Mouse (Mus musculus) gastrocnemius, postnatal 36 days (tissue): ENCODE results near the gene Unc13c. TPM values are rescaled to one million over a fixed set of nuclear protein-coding genes. Genes with fewer than 3 reads are reported as not detected.

Experiments used
- DNase-seq, 2 experiments: peaks; one replicate each; pipeline ENCODE4 v3.0.0; 2022
- intact Hi-C: fragments of 180-260 bp; cut with DNase I; formaldehyde crosslinking; loops from one replicate; pipeline ENCODE4 v1.15.1; 2025
- total RNA-seq, 2 experiments: library from RNA; stranded (reverse); gene quantifications; 2 replicates each; pipeline ENCODE4 v1.2.3; 2021

The Unc13c gene
- total RNA-seq, 2 experiments from 2014 or later = 0.10 TPM

DNA sequence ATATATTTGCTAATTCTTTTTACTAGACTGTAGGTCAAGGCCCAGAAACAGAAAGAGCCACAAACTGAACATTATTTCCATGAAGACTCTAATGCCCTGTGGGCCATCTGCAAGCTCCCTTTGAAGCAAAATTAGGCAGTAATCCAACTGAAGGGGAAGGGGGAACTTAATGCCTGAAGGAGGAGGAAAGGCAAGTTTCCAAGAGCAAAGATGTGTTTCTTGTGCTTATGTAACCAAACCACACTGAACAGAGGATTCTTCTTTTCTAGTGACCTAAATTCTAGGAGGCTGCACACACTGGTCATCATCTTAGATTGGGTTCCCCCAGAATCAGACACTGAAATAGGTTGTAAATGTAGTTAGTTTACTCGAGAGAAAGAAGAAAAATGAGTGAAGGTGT lies 85.6 kb downstream of the Unc13c start:
- intact Hi-C loops = no loop called here
- DNase-seq = no peak

DNA sequence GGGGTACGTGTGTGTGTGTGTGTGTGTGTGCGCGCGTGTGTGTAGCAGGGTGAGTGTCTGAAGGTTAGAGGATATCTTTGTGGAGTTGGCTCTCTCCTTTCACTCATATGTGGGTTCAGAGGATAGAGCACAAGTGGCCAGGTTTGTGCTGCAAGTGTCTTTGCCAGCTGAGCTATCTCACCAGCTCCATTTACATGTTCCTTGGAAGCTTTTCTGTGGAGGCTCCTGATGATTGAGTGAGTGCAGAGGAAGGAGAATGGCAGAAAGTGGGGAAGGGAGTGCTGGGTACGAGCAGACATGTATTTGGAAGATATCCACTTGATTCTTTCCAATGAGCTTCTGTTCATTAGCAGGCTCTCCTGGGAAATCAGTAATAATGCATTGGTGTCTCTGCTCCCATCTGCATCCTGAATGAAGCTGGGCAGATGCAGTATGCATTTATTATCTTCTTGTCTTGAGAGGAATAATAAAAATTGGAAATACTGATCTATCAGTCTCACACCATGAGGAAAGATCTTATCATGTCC lies 86.3 kb downstream of the Unc13c start:
- DNase-seq = no peak
- intact Hi-C loops = no loop called here

DNA sequence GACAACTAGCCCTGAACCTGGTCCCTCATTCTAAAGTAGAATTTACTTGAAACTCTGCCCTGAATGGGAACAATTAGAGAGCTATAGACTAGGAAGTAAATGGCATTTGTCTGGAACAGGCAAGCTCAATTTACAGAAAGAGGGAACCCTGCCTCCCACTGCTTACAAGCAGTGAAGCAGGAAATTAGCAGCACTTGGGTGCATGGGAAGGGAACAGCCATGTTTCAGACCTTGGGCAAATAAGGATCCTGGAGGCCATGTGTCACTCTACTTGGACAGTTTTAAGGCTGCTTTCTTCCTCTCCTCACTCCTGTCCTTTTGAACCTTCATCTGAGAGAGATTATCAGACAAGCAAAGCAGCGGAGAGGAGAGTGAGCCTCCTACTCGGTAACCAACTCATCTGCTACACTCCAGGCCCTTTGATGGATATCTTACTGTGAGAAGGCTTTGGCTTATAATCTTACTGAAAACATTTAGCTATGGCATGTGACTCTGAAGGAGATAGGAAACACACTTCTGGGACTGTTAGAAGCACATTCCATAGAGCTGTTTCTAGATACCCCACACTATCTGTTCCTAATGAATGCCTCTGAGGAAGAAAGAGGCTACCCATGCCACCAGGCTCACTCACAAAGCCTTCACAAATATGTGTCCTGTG lies 101.2 kb downstream of the Unc13c start:
- intact Hi-C loops = no loop called here
- DNase-seq = no peak

- intact Hi-C loops = no loop called here
- no peak for DNase-seq
These were observed 102.1 kb downstream of the Unc13c start for GRCm38 (mm10) chr9:73866666-73867065.

DNA sequence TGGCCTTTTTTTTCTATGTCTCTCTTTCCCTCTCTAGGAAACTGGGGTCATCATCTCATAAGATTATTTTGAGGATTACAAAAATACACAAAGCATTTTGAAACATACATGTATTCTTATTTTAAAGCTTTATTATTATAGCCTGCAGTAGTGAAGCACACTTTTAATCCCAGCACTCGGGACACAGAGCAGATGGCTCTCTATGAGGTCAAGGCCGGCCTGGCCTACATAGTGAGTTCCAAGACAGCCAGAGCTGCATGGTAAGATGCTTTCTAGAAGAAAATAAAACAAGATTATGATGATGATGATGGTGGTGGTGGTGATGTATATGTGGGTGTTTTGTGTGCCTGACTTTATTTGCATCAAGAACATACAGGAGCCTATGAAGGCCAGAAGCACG lies 109.3 kb downstream of the Unc13c start:
- intact Hi-C loops = no loop called here
- DNase-seq = no peak

GRCm38 (mm10) chr9:73854281-73854680 lies 114.5 kb downstream of the Unc13c start:
- intact Hi-C loops = no loop called here
- DNase-seq = no peak

GRCm38 (mm10) chr9:73806681-73807080 lies 162.1 kb downstream of the Unc13c start:
- no peak for DNase-seq
- intact Hi-C loops = no loop called here

GRCm38 (mm10) chr9:73774616-73775015 lies 194.2 kb downstream of the Unc13c start:
- DNase-seq = no peak
- intact Hi-C loops = no loop called here

- intact Hi-C loops = no loop called here
- DNase-seq = no peak
These were observed 213.6 kb downstream of the Unc13c start for GRCm38 (mm10) chr9:73755185-73755584.

GRCm38 (mm10) chr9:73753480-73753879 lies 215.3 kb downstream of the Unc13c start:
- no peak for DNase-seq
- intact Hi-C loops = no loop called here

DNA sequence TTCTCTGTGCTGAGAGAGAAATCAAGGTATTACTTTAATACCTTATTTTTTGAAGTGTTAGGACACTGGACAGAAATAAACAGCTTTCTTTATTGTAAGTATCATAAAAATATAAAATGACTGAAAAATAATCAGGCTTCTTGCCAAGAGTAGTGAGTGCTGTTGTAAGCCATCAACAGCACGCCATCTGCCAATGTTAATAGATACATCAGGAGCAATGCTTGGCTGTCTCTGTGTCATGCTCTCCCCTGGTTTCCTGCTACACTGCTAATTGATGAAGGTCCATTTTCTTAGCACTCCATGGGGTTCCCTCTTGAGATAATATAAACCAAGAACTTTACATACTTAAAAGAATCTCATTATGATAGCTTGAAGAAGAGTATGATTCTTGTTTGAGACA lies 217.4 kb downstream of the Unc13c start:
- DNase-seq = no peak
- intact Hi-C loops = no loop called here

- DNase-seq = no peak
- intact Hi-C loops = no loop called here
These were observed 234.3 kb downstream of the Unc13c start for GRCm38 (mm10) chr9:73734446-73734845.

- intact Hi-C loops = no loop called here
- DNase-seq = no peak
These were observed 242.8 kb downstream of the Unc13c start for GRCm38 (mm10) chr9:73725717-73726662.

- intact Hi-C loops = no loop called here
- DNase-seq = no peak
These were observed 244.0 kb downstream of the Unc13c start for GRCm38 (mm10) chr9:73724776-73725175.

- DNase-seq = no peak
- intact Hi-C loops = no loop called here
These were observed 255.3 kb downstream of the Unc13c start for GRCm38 (mm10) chr9:73713508-73713907.

GRCm38 (mm10) chr9:73697103-73697502 lies 271.7 kb downstream of the Unc13c start:
- DNase-seq = no peak
- intact Hi-C loops = no loop called here

- no peak for DNase-seq
- intact Hi-C loops = no loop called here
These were observed 287.2 kb downstream of the Unc13c start for GRCm38 (mm10) chr9:73681580-73681979.

DNA sequence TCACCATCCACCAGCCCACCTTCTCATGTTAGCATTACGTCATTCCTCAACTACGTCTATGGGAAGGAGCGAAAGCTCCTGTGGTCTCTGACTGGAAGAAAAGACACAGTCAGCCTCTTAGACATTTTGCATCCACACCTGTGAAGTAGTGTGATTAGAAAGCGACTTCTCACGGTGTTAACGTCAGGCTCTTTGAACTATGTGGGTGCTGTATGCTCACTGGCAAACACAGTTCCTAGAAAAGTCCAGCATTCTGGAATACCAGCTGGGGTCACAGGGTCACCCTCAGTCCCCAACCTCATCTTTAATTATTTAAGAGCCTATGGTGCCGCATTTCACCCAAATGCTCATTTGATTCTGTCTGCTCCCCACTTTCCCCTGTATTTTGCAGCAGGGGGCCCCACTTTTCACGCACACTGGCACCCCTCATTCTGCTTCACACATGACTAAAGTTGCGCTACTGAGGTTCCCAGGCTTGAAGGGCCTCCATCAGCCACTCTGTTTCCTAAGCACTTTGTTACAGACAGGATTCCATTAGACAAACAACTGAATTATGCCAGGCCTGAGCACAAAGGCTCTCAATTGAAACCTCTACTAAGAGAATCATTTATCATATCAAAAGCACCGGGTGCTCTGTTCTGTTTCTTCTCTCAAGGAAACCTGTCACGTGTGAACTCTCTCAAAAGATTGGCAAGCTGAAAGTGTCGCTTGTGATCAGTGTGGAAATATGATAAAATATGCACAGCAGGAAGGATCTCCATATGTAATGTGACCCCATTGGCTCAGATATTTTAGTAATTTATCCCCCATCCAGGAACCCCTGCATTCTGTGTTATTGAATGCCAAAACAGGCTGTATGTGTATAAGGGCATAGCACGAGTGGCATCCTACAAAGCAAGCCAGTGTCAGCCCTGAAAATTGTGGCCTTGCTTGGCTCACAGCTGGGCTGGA lies 287.9 kb downstream of the Unc13c start:
- DNase-seq = no peak
- intact Hi-C loops = no loop called here

DNA sequence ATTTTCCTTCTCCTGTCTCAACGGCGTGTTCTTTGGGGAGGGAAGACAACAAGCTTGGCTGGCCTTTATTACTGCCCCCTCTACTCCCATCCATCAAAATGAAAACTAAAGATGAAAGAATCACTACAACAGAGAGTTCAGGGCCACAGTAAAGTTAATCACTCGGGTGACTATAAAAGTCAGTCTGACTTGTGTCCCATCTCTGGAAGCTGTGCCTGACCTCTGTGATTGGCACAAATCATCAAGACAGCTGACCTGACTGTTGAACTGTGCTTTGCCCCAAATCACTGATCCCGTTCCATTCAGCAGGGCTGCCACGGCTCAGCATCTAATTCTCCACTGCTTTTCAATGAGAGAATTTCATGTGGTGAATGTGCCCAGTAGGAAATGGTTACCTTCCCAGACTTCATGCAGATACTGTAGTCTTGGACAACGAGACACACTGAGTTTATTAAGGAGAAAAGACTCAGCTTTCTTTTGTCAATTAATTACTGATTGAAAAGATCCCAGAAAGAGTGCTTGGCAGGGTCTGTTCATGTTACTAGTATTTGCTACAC lies 297.0 kb downstream of the Unc13c start:
- no peak for DNase-seq
- intact Hi-C loops = no loop called here

DNA sequence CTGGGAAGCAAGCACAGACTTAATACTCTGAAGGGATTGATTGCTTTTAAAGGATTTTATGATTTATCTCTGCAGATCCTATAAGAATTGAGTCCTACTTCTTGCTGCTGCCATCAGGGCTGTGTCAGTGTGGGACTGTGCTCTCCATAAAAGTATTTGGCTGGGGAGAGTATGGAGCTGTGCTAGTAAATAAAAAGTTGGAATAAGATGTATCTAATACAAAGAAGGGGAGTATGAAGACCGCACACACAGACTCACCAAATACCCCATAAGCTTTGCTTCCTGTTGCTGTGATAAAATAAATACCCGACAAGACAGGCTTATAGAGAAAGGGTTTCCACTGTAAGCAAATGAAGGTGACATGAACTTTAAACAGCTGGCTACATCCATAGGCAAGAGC lies 298.7 kb downstream of the Unc13c start:
- intact Hi-C loops = no loop called here

More for the DNA sequence above, 298.7 kb downstream of the Unc13c start:
- DNase-seq = no peak
